Mouse (Mus musculus) megakaryocyte, embryonic 14.5 days (primary cell): ENCODE data around the gene Celsr2.

Experiments used
- FLI1 ChIP-seq: IDR thresholded peaks from 2 replicates; pipeline ENCODE4 v1.6.1; 2012; ENCODE audit warnings: low read length, inconsistent platforms, mixed read lengths
- GATA1 ChIP-seq: IDR thresholded peaks from 3 replicates; pipeline ENCODE4 v1.6.1; 2012; ENCODE audit warnings: mixed read lengths, low read length, inconsistent platforms, borderline replicate concordance

DNA sequence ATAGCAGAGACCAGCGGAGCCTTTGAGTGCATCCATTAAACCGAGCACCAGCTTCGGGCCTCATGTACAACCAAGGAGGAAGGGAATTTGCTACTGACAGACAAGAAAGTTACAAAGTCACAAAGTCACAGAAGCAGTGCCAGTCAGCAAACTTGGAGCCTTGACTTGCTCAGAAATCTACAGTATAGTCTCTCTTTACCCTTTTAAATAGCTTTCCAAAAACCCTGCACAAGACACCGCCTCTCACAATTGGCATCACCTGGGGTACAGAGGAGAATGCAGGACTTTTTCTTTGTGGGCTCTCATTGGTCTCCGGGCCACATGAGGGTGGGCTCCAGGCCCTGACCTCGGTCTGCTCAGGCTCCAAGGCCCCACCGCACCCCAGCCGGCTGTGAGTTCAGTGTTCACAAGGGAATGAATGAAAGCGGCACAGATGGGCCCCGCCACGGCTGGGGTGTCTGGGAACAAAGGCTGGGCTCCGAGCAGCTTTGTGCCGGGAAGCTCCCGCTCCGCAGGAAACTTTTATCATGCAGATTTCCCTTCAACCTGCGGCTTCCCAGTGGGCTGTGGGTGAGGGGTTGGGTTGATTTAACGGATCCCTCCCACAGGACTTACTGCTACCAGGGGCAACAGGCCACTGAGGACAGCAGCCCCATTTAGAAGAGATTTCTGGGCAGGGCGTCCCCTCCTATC lies 18.0 kb upstream of the Celsr2 start:
- TF ChIP-seq GATA1, result no peak
- no peak for TF ChIP-seq FLI1
